Mouse (Mus musculus) stomach, embryonic 16.5 days (tissue): ENCODE measurements around the gene Unk. TPM values are rescaled to one million over a fixed set of nuclear protein-coding genes. Genes with fewer than 3 reads are reported as not detected.

Source experiments
- ATAC-seq: fragments of 200-750 bp; cut with Nextera tagmentation; 2 replicates; pipeline ENCODE4 v1.8.0; 2017; ENCODE audit warnings: moderate number of reproducible peaks, moderate TSS enrichment; ENCODE audit not compliant: insufficient read depth, low FRiP score
- H3K27ac ChIP-seq: fragments of 300-500 bp; sonication (generic); 2 replicates; pipeline ENCODE4 v1.5.1; 2014; ENCODE audit warnings: low read length
- H3K27me3 ChIP-seq: fragments of 300-500 bp; sonication (generic); 2 replicates; pipeline ENCODE4 v1.6.1; 2014; ENCODE audit warnings: low read length, control low read depth, mixed read lengths; ENCODE audit not compliant: control insufficient read depth, insufficient read depth
- H3K36me3 ChIP-seq: fragments of 300-500 bp; sonication (generic); 2 replicates; pipeline ENCODE4 v1.6.1; 2014; ENCODE audit warnings: low read length; ENCODE audit not compliant: control insufficient read depth, insufficient read depth
- H3K4me1 ChIP-seq: fragments of 300-500 bp; sonication (generic); 2 replicates; pipeline ENCODE4 v1.6.1; 2014; ENCODE audit warnings: low read length, control low read depth, mixed read lengths; ENCODE audit not compliant: control insufficient read depth, insufficient read depth
- H3K4me2 ChIP-seq: fragments of 300-500 bp; sonication (generic); 2 replicates; pipeline ENCODE4 v1.6.1; 2014; ENCODE audit warnings: low read depth, low read length, mixed read lengths
- H3K4me3 ChIP-seq: fragments of 300-500 bp; sonication (generic); replicated peaks from 2 replicates; pipeline ENCODE4 v1.5.1; 2014; ENCODE audit warnings: mild to moderate bottlenecking, low read length
- H3K9ac ChIP-seq: fragments of 300-500 bp; sonication (generic); 2 replicates; pipeline ENCODE4 v1.6.1; 2014; ENCODE audit warnings: low read length
- H3K9me3 ChIP-seq: fragments of 300-500 bp; sonication (generic); replicated peaks from 2 replicates; pipeline ENCODE4 v1.6.1; 2016; ENCODE audit warnings: low read length, control low read depth; ENCODE audit not compliant: control insufficient read depth
- WGBS: fragments of 180-500 bp; shearing (Covaris S2); extraction: QIAGEN DNeasy Blood & Tissue Kit; methylation state at CpG from one replicate; pipeline ENCODE4 v1.1.7; 2014; 5-methylcytosine and 5-hydroxymethylcytosine counted together
- polyA plus RNA-seq: library from polyadenylated mRNA; unstranded; fragments of >200 nt; fragmentation: Nextera tagmentation; extraction: Ambion mirVana; gene quantifications from 2 replicates; pipeline ENCODE4 v1.2.1, GENCODE M21; 2015

The Unk gene
- polyA plus RNA-seq, 1 experiment from 2014 or later, result 26.4 TPM

GRCm38 (mm10) chr11:116104006-116104646 lies 74.0 kb downstream of the Unk start:
- H3K27me3 ChIP-seq, result peaks cover 15% of the 10 kb centered on the region
- WGBS, result 30% methylated on average over 14 of the region's 14 CpGs
- peak; percentile 79 for ATAC-seq
- H3K4me2 ChIP-seq, result peak overlapping the region; percentile 27; the same call in 1 of the 2 replicates
- H3K36me3 ChIP-seq, result 0 out of 2 replicates have a peak, but pooled peaks cover 5% of the 10 kb centered on the region
- no peaks in the 10 kb centered on the region for H3K9me3 ChIP-seq
- peak overlapping the region; percentile 51 for H3K9ac ChIP-seq
- peaks cover 82% of the 10 kb centered on the region for H3K4me1 ChIP-seq
- no peak overlapping the region for H3K4me3 ChIP-seq
- H3K27ac ChIP-seq, result peak overlapping the region; percentile 95

- Histone ChIP-seq H3K4me1 (peaks cover 77% of the 10 kb centered on the region), H3K27ac (peak overlapping the region; percentile 95; the same call in 1 of the 2 replicates)
- no peak for ATAC-seq
Observed at GRCm38 (mm10) chr11:116105065-116105464, 74.9 kb downstream of the Unk start.

GRCm38 (mm10) chr11:116106154-116106962 lies 76.2 kb downstream of the Unk start:
- 0 out of 2 replicates have a peak overlapping the region, but pooled peaks have one; percentile 12 for H3K27ac ChIP-seq
- peaks cover 74% of the 10 kb centered on the region for H3K4me1 ChIP-seq
- peak overlapping the region; percentile 81 for H3K9ac ChIP-seq
- peak overlapping the region; percentile 14; the same call in 1 of the 2 replicates for H3K4me3 ChIP-seq
- H3K27me3 ChIP-seq, result peaks cover 18% of the 10 kb centered on the region
- ATAC-seq, result no peak
- H3K36me3 ChIP-seq, result 0 out of 2 replicates have a peak, but pooled peaks cover 5% of the 10 kb centered on the region
- peak overlapping the region; percentile 87 for H3K4me2 ChIP-seq
- 28% methylated on average over 32 of the region's 32 CpGs for WGBS
- H3K9me3 ChIP-seq, result no peaks in the 10 kb centered on the region

More at GRCm38 (mm10) chr11:116105065-116105464, 74.9 kb downstream of the Unk start:
- H3K4me3 ChIP-seq, result no peak overlapping the region
- H3K4me2 ChIP-seq, result no peak overlapping the region
- H3K9me3 ChIP-seq, result no peaks in the 10 kb centered on the region
- H3K36me3 ChIP-seq, result 0 out of 2 replicates have a peak, but pooled peaks cover 5% of the 10 kb centered on the region
- H3K27me3 ChIP-seq, result peaks cover 18% of the 10 kb centered on the region
- no peak overlapping the region for H3K9ac ChIP-seq
- WGBS, result 88% methylated on average over 2 of the region's 2 CpGs

GRCm38 (mm10) chr11:116106963-116107776 lies 77.0 kb downstream of the Unk start:
- 47% methylated on average over 13 of the region's 14 CpGs for WGBS
- Histone ChIP-seq H3K27ac (peak overlapping the region; percentile 45), H3K36me3 (0 out of 2 replicates have a peak, but pooled peaks cover 5% of the 10 kb centered on the region), H3K9ac (peak overlapping the region; percentile 81), H3K4me2 (peak overlapping the region; percentile 87), H3K9me3 (no peaks in the 10 kb centered on the region), H3K4me3 (peak overlapping the region; percentile 67), H3K4me1 (peaks cover 66% of the 10 kb centered on the region), H3K27me3 (peaks cover 18% of the 10 kb centered on the region)
- no peak for ATAC-seq

GRCm38 (mm10) chr11:116107777-116108285 lies 77.7 kb downstream of the Unk start:
- no peak for ATAC-seq
- WGBS, result 40% methylated on average over 19 of the region's 19 CpGs
- peaks cover 61% of the 10 kb centered on the region for H3K4me1 ChIP-seq

GRCm38 (mm10) chr11:116108464-116109137 lies 78.5 kb downstream of the Unk start:
- H3K4me1 ChIP-seq, result peaks cover 54% of the 10 kb centered on the region
- ATAC-seq, result no peak

More at GRCm38 (mm10) chr11:116107777-116108285, 77.7 kb downstream of the Unk start:
- peak overlapping the region; percentile 45 for H3K27ac ChIP-seq
- H3K36me3 ChIP-seq, result 0 out of 2 replicates have a peak, but pooled peaks cover 5% of the 10 kb centered on the region
- no peaks in the 10 kb centered on the region for H3K9me3 ChIP-seq
- H3K4me3 ChIP-seq, result peak overlapping the region; percentile 67
- H3K9ac ChIP-seq, result peak overlapping the region; percentile 81
- H3K4me2 ChIP-seq, result peak overlapping the region; percentile 87
- peaks cover 18% of the 10 kb centered on the region for H3K27me3 ChIP-seq

GRCm38 (mm10) chr11:116109441-116110081 lies 79.4 kb downstream of the Unk start:
- peak overlapping the region; percentile 87 for H3K4me2 ChIP-seq
- peaks cover 18% of the 10 kb centered on the region for H3K27me3 ChIP-seq
- peaks cover 44% of the 10 kb centered on the region for H3K4me1 ChIP-seq
- peak overlapping the region; percentile 67 for H3K4me3 ChIP-seq
- H3K9me3 ChIP-seq, result no peaks in the 10 kb centered on the region
- H3K36me3 ChIP-seq, result 0 out of 2 replicates have a peak, but pooled peaks cover 5% of the 10 kb centered on the region
- WGBS, result 2% methylated on average over 70 of the region's 70 CpGs
- H3K9ac ChIP-seq, result peak overlapping the region; percentile 81
- peak; percentile 18; the same call in 1 of the 2 replicates for ATAC-seq
- peak overlapping the region; percentile 45 for H3K27ac ChIP-seq

More at GRCm38 (mm10) chr11:116108464-116109137, 78.5 kb downstream of the Unk start:
- H3K27me3 ChIP-seq, result peaks cover 18% of the 10 kb centered on the region
- H3K36me3 ChIP-seq, result 0 out of 2 replicates have a peak, but pooled peaks cover 5% of the 10 kb centered on the region
- peak overlapping the region; percentile 45 for H3K27ac ChIP-seq
- 13% methylated on average over 23 of the region's 23 CpGs for WGBS
- H3K4me2 ChIP-seq, result peak overlapping the region; percentile 87
- H3K9ac ChIP-seq, result peak overlapping the region; percentile 81
- H3K9me3 ChIP-seq, result no peaks in the 10 kb centered on the region
- peak overlapping the region; percentile 67 for H3K4me3 ChIP-seq
